Mouse (Mus musculus) kidney, embryonic 15.5 days (tissue): ENCODE results near the gene Tcea3. TPM values are rescaled to one million over a fixed set of nuclear protein-coding genes. Genes with fewer than 3 reads are reported as not detected.

Experiments used
- ATAC-seq: fragments of 200-750 bp; cut with Nextera tagmentation; replicated peaks from 2 replicates; pipeline ENCODE4 v1.8.0; 2017; ENCODE audit warnings: moderate TSS enrichment; ENCODE audit not compliant: low FRiP score
- H3K27ac ChIP-seq: fragments of 300-500 bp; sonication (generic); 2 replicates; pipeline ENCODE4 v1.5.1; 2015; ENCODE audit warnings: mild to moderate bottlenecking, inconsistent platforms
- H3K27me3 ChIP-seq: fragments of 300-500 bp; sonication (generic); 2 replicates; pipeline ENCODE4 v1.6.1; 2015; ENCODE audit warnings: inconsistent platforms
- H3K36me3 ChIP-seq: fragments of 300-500 bp; sonication (generic); 2 replicates; pipeline ENCODE4 v1.6.1; 2015; ENCODE audit warnings: inconsistent platforms
- H3K4me1 ChIP-seq: fragments of 300-500 bp; sonication (generic); 2 replicates; pipeline ENCODE4 v1.6.1; 2015; ENCODE audit warnings: inconsistent platforms
- H3K4me2 ChIP-seq: fragments of 300-500 bp; sonication (generic); 2 replicates; pipeline ENCODE4 v1.6.1; 2015; ENCODE audit warnings: moderate library complexity, mild to moderate bottlenecking, inconsistent platforms
- H3K4me3 ChIP-seq: fragments of 300-500 bp; sonication (generic); replicated peaks from 2 replicates; pipeline ENCODE4 v1.5.1; 2015; ENCODE audit warnings: mild to moderate bottlenecking, inconsistent platforms
- H3K9ac ChIP-seq: fragments of 300-500 bp; sonication (generic); 2 replicates; pipeline ENCODE4 v1.6.1; 2015; ENCODE audit warnings: mild to moderate bottlenecking, inconsistent platforms
- H3K9me3 ChIP-seq: fragments of 300-500 bp; sonication (generic); replicated peaks from 2 replicates; pipeline ENCODE4 v1.6.1; 2016; ENCODE audit warnings: inconsistent platforms
- WGBS: fragments of 180-500 bp; shearing (Covaris S2); methylation state at CpG from one replicate; pipeline ENCODE4 v1.1.7; 2015; ENCODE audit warnings: mixed read lengths; 5-methylcytosine and 5-hydroxymethylcytosine counted together
- polyA plus RNA-seq: library from polyadenylated mRNA; unstranded; fragments of >200 nt; fragmentation: Nextera tagmentation; extraction: Ambion mirVana; gene quantifications from 2 replicates; pipeline ENCODE4 v1.2.1, GENCODE M21; 2015

The Tcea3 gene
- polyA plus RNA-seq = 10.9 and 12.5 TPM in 2 replicates

DNA sequence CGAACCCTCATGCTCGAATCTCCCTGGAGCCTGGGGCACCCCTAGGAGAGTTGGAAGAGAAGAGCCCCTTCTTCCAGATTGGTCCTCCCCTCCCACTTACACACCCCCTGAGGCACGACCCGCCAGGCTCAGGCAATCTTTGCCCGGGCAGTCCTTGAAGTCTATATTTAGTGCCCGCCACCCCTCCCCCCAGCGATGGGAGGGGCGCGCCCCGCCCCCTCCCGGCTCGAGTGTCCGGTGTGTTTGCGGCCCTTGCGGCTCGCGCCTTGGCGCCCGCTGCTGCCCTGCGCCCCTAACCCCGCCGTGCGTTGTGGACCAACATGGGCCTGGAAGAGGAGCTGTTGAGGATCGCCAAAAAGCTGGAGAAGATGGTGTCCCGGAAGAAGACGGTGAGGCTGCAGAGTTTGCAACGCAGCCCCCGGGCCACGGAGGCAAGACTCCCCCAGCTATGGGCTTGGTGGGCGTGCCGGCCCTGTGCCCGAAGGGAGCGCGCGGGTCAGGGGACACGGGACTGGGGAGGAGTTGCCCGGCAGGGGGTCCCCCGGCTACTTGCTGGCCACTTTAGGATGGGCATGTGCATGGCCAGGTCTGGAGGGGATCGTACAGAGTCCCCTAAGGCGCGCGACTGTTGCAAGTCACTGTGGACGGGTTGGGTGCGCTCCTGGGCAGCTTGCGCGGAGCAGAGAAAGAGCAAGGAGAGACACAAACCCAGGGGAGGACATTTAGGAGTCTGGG, at the start of gene Tcea3:
TSS of gene Tcea3 (plus strand) at position 1 of the 735 bp plus-strand sequence.
- Histone ChIP-seq H3K9me3 (no peaks in the 10 kb centered on the region), H3K27me3 (peaks cover 84% of the 10 kb centered on the region), H3K27ac (0 out of 2 replicates have a peak within 1 kb of the TSS, but pooled peaks have one; percentile 6)

DNA sequence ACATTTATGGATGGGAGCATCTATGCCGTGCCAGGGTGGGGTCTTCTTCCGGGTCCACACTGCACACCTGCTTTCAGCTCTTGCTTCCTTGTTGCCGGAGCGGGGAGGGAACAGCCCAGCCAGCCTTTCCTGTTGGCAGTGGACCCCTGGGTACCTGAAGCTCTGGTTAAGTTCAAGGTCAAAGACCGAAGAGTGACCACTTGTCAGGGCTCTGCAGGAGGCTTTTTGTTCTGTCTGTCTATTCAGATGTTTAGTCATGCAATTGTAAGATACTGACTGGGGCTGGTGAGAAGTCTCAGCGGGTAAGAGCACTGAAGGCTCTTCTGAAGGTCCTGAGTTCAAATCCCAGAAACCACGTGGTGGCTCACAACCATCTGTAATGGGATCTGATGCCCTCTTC, 48.7 kb upstream of the Tcea3 start:
- Histone ChIP-seq H3K9ac (no peak overlapping the region), H3K27ac (no peak overlapping the region), H3K4me1 (no peaks in the 10 kb centered on the region), H3K4me2 (no peak overlapping the region), H3K36me3 (peaks cover 5% of the 10 kb centered on the region; the same call in 1 of the 2 replicates), H3K27me3 (0 out of 2 replicates have a peak, but pooled peaks cover 3% of the 10 kb centered on the region), H3K9me3 (no peaks in the 10 kb centered on the region), H3K4me3 (no peak overlapping the region)
- ATAC-seq = no peak
- WGBS = 80% methylated on average over 7 of the region's 7 CpGs

More for the DNA sequence above, at the start of gene Tcea3:
- peaks cover 5% of the 10 kb centered on the region; the same call in 1 of the 2 replicates for H3K36me3 ChIP-seq
- peak; percentile 63 for ATAC-seq
- peaks cover 39% of the 10 kb centered on the region for H3K4me1 ChIP-seq
- peak within 1 kb of the TSS; percentile 96 for H3K4me2 ChIP-seq
- H3K9ac ChIP-seq = peak within 1 kb of the TSS; percentile 28
- H3K4me3 ChIP-seq = peak within 1 kb of the TSS; percentile 56
- 1% methylated on average over 46 of the region's 46 CpGs for WGBS

DNA sequence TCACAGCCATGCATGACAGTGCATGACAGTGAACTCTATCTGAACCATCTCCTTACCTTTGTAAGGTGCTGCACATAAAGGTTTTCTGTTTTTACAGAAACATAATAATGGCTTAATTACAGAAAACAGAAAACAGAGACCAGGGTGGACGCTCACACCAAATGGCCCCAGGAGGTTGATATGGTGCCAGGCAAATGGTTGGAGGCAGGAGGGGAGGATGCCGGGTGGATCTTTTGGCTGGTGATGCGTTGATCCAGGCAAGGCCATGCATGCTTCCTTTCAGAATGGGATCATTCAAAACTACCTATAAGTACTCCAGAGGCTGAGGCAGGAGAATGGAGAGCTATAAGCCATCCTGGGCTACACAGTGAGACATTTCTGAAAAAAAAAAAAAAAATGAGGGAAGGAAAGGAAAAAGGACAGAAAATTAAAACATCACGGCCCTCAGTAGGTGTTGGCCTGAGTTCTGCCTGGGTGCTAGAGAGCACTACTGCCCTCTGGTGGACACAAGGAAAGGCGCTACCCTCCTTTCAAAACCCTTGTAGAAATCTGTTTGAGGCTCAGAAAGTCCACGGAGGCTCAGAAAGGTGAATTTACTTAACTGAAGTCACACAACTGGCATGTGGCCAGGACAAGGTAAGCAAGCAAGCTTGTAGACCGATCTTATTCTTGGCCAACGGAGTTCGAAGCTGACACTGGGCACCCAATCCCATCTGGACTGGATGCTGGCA, 47.8 kb upstream of the Tcea3 start:
- no peak for ATAC-seq
- H3K4me3 ChIP-seq = no peak overlapping the region
- no peaks in the 10 kb centered on the region for H3K4me1 ChIP-seq
- no peak overlapping the region for H3K4me2 ChIP-seq
- H3K36me3 ChIP-seq = no peaks in the 10 kb centered on the region
- H3K9me3 ChIP-seq = no peaks in the 10 kb centered on the region
- WGBS = 30% methylated on average over 9 of the region's 9 CpGs
- no peak overlapping the region for H3K9ac ChIP-seq
- H3K27ac ChIP-seq = no peak overlapping the region
- 0 out of 2 replicates have a peak, but pooled peaks cover 3% of the 10 kb centered on the region for H3K27me3 ChIP-seq

DNA sequence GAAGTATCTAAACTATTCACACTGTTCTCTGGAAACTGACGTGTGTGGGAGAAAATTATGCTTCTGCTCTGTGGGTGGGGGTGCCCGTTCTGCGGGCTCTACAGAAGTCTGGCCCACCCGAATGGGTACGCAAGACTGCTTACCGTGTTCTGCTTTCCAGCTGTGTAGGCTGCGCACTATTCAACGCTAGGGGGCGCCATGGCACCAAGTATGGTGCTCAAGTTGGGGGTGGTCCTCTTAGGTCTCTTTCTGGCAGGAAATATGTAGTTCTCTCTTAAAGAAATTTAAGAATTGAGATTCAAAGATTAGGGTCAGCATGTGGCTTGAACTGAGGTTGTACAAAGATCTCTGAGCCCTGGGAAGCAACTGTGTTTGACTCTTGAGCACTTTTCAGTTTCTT, 45.0 kb upstream of the Tcea3 start:
- H3K4me2 ChIP-seq = no peak overlapping the region
- no peaks in the 10 kb centered on the region for H3K36me3 ChIP-seq
- H3K9me3 ChIP-seq = no peaks in the 10 kb centered on the region
- H3K27ac ChIP-seq = no peak overlapping the region
- H3K4me3 ChIP-seq = no peak overlapping the region
- ATAC-seq = no peak
- WGBS = 7% methylated on average over 9 of the region's 9 CpGs
- H3K27me3 ChIP-seq = 0 out of 2 replicates have a peak, but pooled peaks cover 3% of the 10 kb centered on the region
- H3K9ac ChIP-seq = no peak overlapping the region
- peaks cover 20% of the 10 kb centered on the region for H3K4me1 ChIP-seq

DNA sequence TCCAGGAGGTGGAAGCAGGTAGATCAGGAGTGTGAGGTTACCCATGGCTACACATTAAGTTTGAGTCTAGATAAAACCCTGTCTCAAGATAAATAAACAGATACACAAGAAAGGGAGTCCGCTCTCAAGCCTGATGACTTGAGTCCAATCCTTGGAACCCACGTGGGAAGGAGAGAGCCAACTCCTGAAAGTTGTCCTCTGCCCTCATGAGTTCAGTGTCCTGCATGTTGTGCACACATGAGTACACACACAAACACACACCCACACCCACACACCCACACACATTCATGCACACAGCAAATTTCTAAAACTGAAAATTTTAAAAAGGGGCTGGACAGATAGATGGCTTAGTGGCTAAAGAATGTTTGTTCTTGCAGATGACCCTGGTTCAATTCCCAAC, 42.8 kb upstream of the Tcea3 start:
- Histone ChIP-seq H3K9ac (no peak overlapping the region), H3K9me3 (no peaks in the 10 kb centered on the region), H3K4me2 (no peak overlapping the region), H3K27ac (no peak overlapping the region), H3K36me3 (no peaks in the 10 kb centered on the region), H3K4me1 (peaks cover 21% of the 10 kb centered on the region), H3K4me3 (no peak overlapping the region), H3K27me3 (peaks cover 8% of the 10 kb centered on the region; the same call in 1 of the 2 replicates)
- ATAC-seq = no peak
- 59% methylated on average over 2 of the region's 2 CpGs for WGBS

DNA sequence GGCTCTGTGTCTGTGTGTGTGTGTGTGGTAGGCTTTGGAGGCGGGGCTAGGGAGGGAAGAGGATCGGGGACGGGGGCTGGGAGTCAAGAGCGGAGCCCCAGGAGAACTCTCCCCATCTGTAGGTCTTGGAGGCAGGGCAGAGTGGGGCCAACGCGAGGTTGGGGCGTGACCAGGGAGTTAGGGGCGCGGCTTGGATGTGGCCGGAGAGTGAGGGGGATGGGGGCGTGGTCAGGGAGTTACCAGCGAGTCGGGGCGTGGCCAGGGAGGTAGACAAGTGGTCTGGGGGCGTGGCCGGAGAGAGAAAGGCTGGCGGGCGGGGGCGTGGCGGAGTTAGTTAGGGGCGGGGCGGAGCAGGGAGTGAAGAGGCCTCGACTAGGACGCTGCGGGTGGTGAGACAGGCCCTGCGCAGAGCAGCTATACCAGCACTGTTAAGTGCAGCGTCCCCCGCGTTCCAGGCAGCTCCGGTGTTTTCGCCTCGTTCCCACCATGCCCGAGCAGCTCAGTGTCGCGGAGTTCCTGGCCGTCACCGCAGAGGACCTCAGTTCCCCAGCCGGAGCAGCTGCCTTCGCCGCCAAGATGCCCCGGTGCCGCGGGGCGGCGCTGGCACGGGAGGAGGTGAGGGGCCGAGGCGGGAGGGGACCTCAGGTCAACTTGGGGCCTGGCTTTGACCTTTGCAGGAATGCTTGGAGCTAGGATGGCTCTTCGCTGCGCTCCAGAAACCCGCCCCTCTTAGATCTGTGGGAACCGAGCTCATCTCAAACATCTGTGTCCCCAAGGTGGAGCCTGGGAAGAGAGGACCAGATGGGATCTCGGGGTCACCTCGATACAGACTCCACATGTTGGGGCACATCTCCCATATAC, 41.3 kb upstream of the Tcea3 start, which contains the start of gene Asap3:
TSS of gene Asap3 (plus strand) at position 333 of the 861 bp plus-strand sequence.
- whole genome bisulfite sequencing = under 1% methylated on average over 54 of the region's 54 CpGs
- H3K4me2 ChIP-seq = peak within 1 kb of the TSS; percentile 96
- peak; percentile 93 for ATAC-seq
- no peaks in the 10 kb centered on the region for H3K36me3 ChIP-seq
- no peaks in the 10 kb centered on the region for H3K9me3 ChIP-seq
- peak within 1 kb of the TSS; percentile 75 for H3K27ac ChIP-seq
- peaks cover 21% of the 10 kb centered on the region for H3K4me1 ChIP-seq
- peaks cover 8% of the 10 kb centered on the region; the same call in 1 of the 2 replicates for H3K27me3 ChIP-seq
- peak within 1 kb of the TSS; percentile 61 for H3K4me3 ChIP-seq
- peak within 1 kb of the TSS; percentile 64 for H3K9ac ChIP-seq

DNA sequence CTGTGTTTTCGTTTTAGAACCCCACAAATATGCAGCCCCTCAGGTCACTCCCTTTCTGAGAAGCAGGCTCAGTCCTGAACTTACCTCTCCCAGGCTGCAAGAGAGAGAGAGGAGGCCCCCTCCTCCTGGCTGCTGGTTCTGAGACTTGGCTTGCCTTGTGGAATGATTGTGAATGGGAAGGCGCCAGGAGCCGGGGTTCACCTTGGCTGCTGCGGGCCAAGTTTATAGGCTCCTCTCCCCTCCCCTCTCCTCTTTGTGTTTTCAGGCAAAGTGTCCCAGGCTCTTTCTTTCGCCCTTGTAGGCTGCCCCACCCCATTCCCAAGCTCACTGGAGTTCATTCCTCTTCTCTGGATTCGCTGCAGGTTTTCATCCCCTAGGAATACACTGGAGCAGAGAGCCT, 40.6 kb upstream of the Tcea3 start:
- Histone ChIP-seq H3K27ac (no peak overlapping the region), H3K9me3 (no peaks in the 10 kb centered on the region), H3K4me3 (peak overlapping the region; percentile 61), H3K36me3 (no peaks in the 10 kb centered on the region), H3K9ac (peak overlapping the region; percentile 36), H3K4me2 (peak overlapping the region; percentile 96), H3K27me3 (peaks cover 8% of the 10 kb centered on the region; the same call in 1 of the 2 replicates), H3K4me1 (peaks cover 21% of the 10 kb centered on the region)
- no peak for ATAC-seq
- WGBS = 4% methylated on average over 6 of the region's 6 CpGs

DNA sequence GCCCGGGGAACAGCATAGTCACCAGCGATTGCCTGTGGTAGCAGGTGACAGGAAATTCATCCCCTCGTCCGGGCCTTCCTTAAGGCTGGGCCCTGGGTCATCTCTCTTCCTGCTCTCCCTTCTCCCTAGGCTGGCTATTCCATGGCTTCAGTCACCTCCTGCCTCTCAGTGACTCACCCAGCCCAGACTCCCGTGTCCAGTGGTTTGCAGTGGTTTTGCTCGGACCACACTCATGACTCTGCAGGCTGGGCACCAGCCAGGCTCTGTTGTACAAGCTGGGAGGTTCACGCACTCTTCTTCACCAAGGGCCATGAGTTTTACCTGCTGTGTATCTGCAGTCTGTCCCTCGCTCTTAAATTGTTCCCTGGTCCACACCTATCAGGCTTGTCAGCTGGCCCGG, 36.6 kb upstream of the Tcea3 start:
- Histone ChIP-seq H3K36me3 (no peaks in the 10 kb centered on the region), H3K4me2 (no peak overlapping the region), H3K27ac (no peak overlapping the region), H3K27me3 (peaks cover 5% of the 10 kb centered on the region; the same call in 1 of the 2 replicates), H3K4me1 (peaks cover 21% of the 10 kb centered on the region), H3K9me3 (no peaks in the 10 kb centered on the region), H3K9ac (no peak overlapping the region), H3K4me3 (no peak overlapping the region)
- WGBS = 76% methylated on average over 9 of the region's 9 CpGs
- no peak for ATAC-seq

DNA sequence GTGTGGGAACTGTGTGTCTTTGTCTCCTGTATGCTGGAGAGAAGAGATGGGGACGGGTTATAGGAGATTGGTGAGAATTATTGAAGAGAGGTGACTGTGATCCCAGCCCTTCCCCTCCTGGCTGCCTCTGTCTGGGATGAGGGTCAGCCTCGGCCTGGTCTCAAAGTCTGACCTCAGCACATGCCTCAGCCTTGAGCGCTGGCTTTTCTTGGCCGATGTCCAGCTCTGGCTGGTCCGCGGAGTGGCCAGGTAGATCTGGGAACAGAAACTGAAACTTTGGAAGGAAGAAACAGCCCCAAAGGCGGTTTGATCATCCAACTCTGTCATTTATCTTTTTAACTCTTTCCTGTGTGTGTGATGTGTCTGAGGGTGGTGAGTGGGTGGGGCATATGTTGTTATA, 33.9 kb upstream of the Tcea3 start:
- ATAC-seq = no peak
- no peak overlapping the region for H3K4me2 ChIP-seq
- 52% methylated on average over 7 of the region's 7 CpGs for WGBS

DNA sequence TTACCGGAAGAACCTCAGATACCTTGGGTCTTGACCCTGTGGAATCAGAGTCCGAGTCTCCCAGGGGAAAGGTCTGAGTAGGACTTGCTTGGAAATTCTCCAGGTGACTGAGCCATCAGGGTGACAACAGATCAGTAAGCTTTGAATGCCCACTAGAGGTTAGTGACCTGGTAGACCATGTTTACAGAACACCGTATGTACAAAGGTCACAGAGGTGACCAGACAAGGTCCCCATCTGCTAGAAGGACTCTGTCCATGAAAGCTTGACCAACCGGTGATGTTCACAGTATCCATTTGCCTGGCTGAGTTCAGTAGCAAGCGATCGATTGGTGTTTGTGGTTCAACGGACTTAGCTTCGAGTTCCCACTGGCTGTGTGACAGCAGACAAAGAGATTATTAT, 32.7 kb upstream of the Tcea3 start:
- Histone ChIP-seq H3K9me3 (no peaks in the 10 kb centered on the region), H3K9ac (no peak overlapping the region), H3K4me3 (no peak overlapping the region), H3K36me3 (no peaks in the 10 kb centered on the region), H3K4me1 (peaks cover 24% of the 10 kb centered on the region), H3K27ac (no peak overlapping the region), H3K4me2 (no peak overlapping the region), H3K27me3 (no peaks in the 10 kb centered on the region)
- ATAC-seq = no peak
- WGBS = 88% methylated on average over 8 of the region's 8 CpGs

More for the DNA sequence above, 33.9 kb upstream of the Tcea3 start:
- H3K27ac ChIP-seq = peak overlapping the region; percentile 56; the same call in 1 of the 2 replicates
- H3K9ac ChIP-seq = no peak overlapping the region
- H3K27me3 ChIP-seq = no peaks in the 10 kb centered on the region
- H3K36me3 ChIP-seq = no peaks in the 10 kb centered on the region
- H3K9me3 ChIP-seq = no peaks in the 10 kb centered on the region
- H3K4me3 ChIP-seq = no peak overlapping the region
- H3K4me1 ChIP-seq = peaks cover 14% of the 10 kb centered on the region

DNA sequence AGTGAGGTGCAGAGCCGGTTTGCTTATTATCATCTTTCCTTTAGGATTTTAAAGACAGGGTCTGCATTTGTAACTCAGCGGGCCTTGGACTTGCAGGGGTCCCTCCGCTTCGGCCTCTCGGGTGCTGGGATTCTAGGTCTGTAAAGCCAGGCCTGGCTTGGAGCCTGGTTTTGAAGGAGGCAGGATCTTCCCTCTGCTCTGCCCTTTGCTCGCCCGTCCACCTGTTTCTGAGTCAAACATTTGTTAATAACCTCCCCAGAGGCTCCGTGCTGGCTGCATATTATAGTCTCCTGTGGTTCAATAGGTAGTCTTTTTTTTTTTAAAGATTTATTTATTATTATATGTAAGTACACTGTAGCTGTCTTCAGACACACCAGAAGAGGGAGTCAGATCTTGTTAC, 32.0 kb upstream of the Tcea3 start:
- no peaks in the 10 kb centered on the region for H3K9me3 ChIP-seq
- H3K27me3 ChIP-seq = no peaks in the 10 kb centered on the region
- peaks cover 32% of the 10 kb centered on the region for H3K4me1 ChIP-seq
- H3K4me3 ChIP-seq = no peak overlapping the region
- H3K4me2 ChIP-seq = no peak overlapping the region
- no peak overlapping the region for H3K9ac ChIP-seq
- H3K27ac ChIP-seq = no peak overlapping the region
- H3K36me3 ChIP-seq = no peaks in the 10 kb centered on the region
- no peak for ATAC-seq
- WGBS = 92% methylated on average over 8 of the region's 8 CpGs
